ENCODE assay signal across 8 mouse cellular contexts in genomic region chr4:49626973-49627372, GRCm38 (mm10). TPM values are rescaled to one million over a fixed set of nuclear protein-coding genes. Genes with fewer than 3 reads are reported as not detected.
DNase-seq lines count a peak whose midpoint lies in the region; ATAC-seq and TF ChIP-seq lines count a peak whose summit lies in the region.

No protein-coding gene starts in this region.

- no peak overlapping the region for H3K4me3 ChIP-seq in forebrain, postnatal 0 days (ENCODE audit: low read depth, low read length)
- H3K4me3 ChIP-seq in forebrain, embryonic 16.5 days (replicated peaks; ENCODE audit: low read length) = no peak overlapping the region

- TF ChIP-seq CTCF in forebrain, postnatal 0 days (IDR thresholded peaks at IDR 0.05; ENCODE audit: low read depth) = peak; percentile 89

- DNase-seq in forebrain, postnatal 0 days = peak; percentile 90
- peak; percentile 82 for DNase-seq in ZHBTc4 (ENCODE audit: low read depth, low spot score)
- peak; percentile 77 for DNase-seq in heart, adult 8-10 months (ENCODE audit: low spot score)
- peak; percentile 61 to 90 for DNase-seq in layer of hippocampus, postnatal 25 days (ENCODE audit: extremely low spot score in 1 of 2, low spot score in 1 of 2)
- DNase-seq in spleen, postnatal 14 days (ENCODE audit: low spot score in 2 of 2) = peak; percentile 33 to 63

- WGBS in forebrain, postnatal 0 days = 3% methylated on average over 3 of the region's 3 CpGs
- WGBS in forebrain, embryonic 16.5 days = 5% methylated on average over 3 of the region's 3 CpGs

- no peak overlapping the region for H3K4me2 ChIP-seq in forebrain, postnatal 0 days (ENCODE audit: low read depth)
- H3K4me2 ChIP-seq in forebrain, embryonic 16.5 days (ENCODE audit: low read length) = no peak overlapping the region

- no peaks in the 10 kb centered on the region for H3K36me3 ChIP-seq in forebrain, postnatal 0 days (ENCODE audit: insufficient read depth)
- no peaks in the 10 kb centered on the region for H3K36me3 ChIP-seq in forebrain, embryonic 16.5 days (ENCODE audit: control insufficient read depth, insufficient read depth)

- ATAC-seq in forebrain, postnatal 0 days = no peak
- ATAC-seq in forebrain, embryonic 16.5 days = no peak
- ATAC-seq in common myeloid progenitor, adult 5-6 weeks (replicated peaks; ENCODE audit: low read depth, poor library complexity, severe bottlenecking) = peak; percentile 59
- peak; percentile 66 for ATAC-seq in megakaryocyte-erythroid progenitor cell, adult 5-6 weeks (replicated peaks; ENCODE audit: low FRiP score, low TSS enrichment, poor library complexity, severe bottlenecking)

- H3K4me1 ChIP-seq in forebrain, postnatal 0 days (ENCODE audit: insufficient read depth) = no peaks in the 10 kb centered on the region
- H3K4me1 ChIP-seq in forebrain, embryonic 16.5 days (replicated peaks; ENCODE audit: control insufficient read depth, insufficient read depth, low read length) = no peaks in the 10 kb centered on the region

- H3K9me3 ChIP-seq in forebrain, postnatal 0 days (ENCODE audit: low read length) = no peaks in the 10 kb centered on the region
- H3K9me3 ChIP-seq in forebrain, embryonic 16.5 days (ENCODE audit: control insufficient read depth, low read length) = no peaks in the 10 kb centered on the region

- H3K27me3 ChIP-seq in forebrain, postnatal 0 days (ENCODE audit: insufficient read depth, low read length) = no peaks in the 10 kb centered on the region
- no peaks in the 10 kb centered on the region for H3K27me3 ChIP-seq in forebrain, embryonic 16.5 days (replicated peaks; ENCODE audit: control insufficient read depth, insufficient read depth, low read length)

- no peak overlapping the region for H3K9ac ChIP-seq in forebrain, postnatal 0 days
- no peak overlapping the region for H3K9ac ChIP-seq in forebrain, embryonic 16.5 days (replicated peaks; ENCODE audit: low read depth, low read length)

- H3K27ac ChIP-seq in forebrain, postnatal 0 days (ENCODE audit: low read depth, low read length) = no peak overlapping the region
- H3K27ac ChIP-seq in forebrain, embryonic 16.5 days (ENCODE audit: low read length) = no peak overlapping the region

RNA-seq across cellular contexts. Expression of gene Rnf20, which starts 4.8 kb away (rescaled TPM):
- total RNA-seq in forebrain, postnatal 0 days (2014; rRNA removed) = 76.9 and 79.1 TPM in 2 replicates
- 35.6 and 44.1 TPM in 2 replicates for polyA plus RNA-seq in forebrain, postnatal 0 days (2015; fragmentation: Nextera tagmentation; extraction: Ambion mirVana)
- polyA plus RNA-seq in forebrain, embryonic 16.5 days (2015; fragmentation: Nextera tagmentation; extraction: Ambion mirVana) = 57.9 and 61.5 TPM in 2 replicates
- total RNA-seq in common myeloid progenitor, adult 5-6 weeks (2017) = 111 and 139 TPM in 2 replicates
- 10 to 100 TPM; 36.7 to 42.5 (median 38.9) TPM for total RNA-seq in heart, adult 8-10 months (2022)
- total RNA-seq in layer of hippocampus, postnatal 25 days (2021) = 10 to 100 TPM; 60.5 to 73.3 TPM
- 62.2 and 66.1 TPM in 2 replicates for total RNA-seq in megakaryocyte-erythroid progenitor cell, adult 5-6 weeks (2014; fragmentation: Nextera tagmentation)
- 153 and 170 TPM in 2 replicates for total RNA-seq in megakaryocyte-erythroid progenitor cell, adult 5-6 weeks (2017)

RNA-seq across cellular contexts. Expression of gene Tmem246, which starts 29.3 kb away (rescaled TPM):
- 93.2 and 98.3 TPM in 2 replicates for total RNA-seq in forebrain, postnatal 0 days (2014; rRNA removed)
- polyA plus RNA-seq in forebrain, postnatal 0 days (2015; fragmentation: Nextera tagmentation; extraction: Ambion mirVana) = 101 and 119 TPM in 2 replicates
- polyA plus RNA-seq in forebrain, embryonic 16.5 days (2015; fragmentation: Nextera tagmentation; extraction: Ambion mirVana) = 56.3 and 72.7 TPM in 2 replicates
- total RNA-seq in common myeloid progenitor, adult 5-6 weeks (2017) = 1.0 and 1.7 TPM in 2 replicates
- total RNA-seq in heart, adult 8-10 months (2022) = 10 to 100 TPM; 57.7 to 59.8 (median 58.4) TPM
- 10 to 100 TPM; 66.0 to 75.9 TPM for total RNA-seq in layer of hippocampus, postnatal 25 days (2021)
- 1.7 and 2.1 TPM in 2 replicates for total RNA-seq in megakaryocyte-erythroid progenitor cell, adult 5-6 weeks (2014; fragmentation: Nextera tagmentation)
- total RNA-seq in megakaryocyte-erythroid progenitor cell, adult 5-6 weeks (2017) = 3.0 and 3.3 TPM in 2 replicates

RNA-seq across cellular contexts. Expression of gene Ppp3r2, which starts 54.9 kb away (rescaled TPM):
- total RNA-seq in forebrain, postnatal 0 days (2014; rRNA removed) = 0.46 and 0.90 TPM in 2 replicates
- polyA plus RNA-seq in forebrain, postnatal 0 days (2015; fragmentation: Nextera tagmentation; extraction: Ambion mirVana) = 0.18 and 0.19 TPM in 2 replicates
- 0.10 and 0.39 TPM in 2 replicates for polyA plus RNA-seq in forebrain, embryonic 16.5 days (2015; fragmentation: Nextera tagmentation; extraction: Ambion mirVana)
- total RNA-seq in common myeloid progenitor, adult 5-6 weeks (2017) = not detected in 2 replicates
- not detected for total RNA-seq in heart, adult 8-10 months (2022)
- total RNA-seq in layer of hippocampus, postnatal 25 days (2021) = 1 to 10 TPM in 1 of 2 experiments, under 1 TPM in 1; 0.32 to 1.1 TPM
- not detected in 2 replicates for total RNA-seq in megakaryocyte-erythroid progenitor cell, adult 5-6 weeks (2014; fragmentation: Nextera tagmentation)
- not detected in 2 replicates for total RNA-seq in megakaryocyte-erythroid progenitor cell, adult 5-6 weeks (2017)

Comparison
In these comparisons a context has a peak if more than half of its experiments do, and no peak if none do; other contexts are left out.
1. ATAC-seq: peak in common myeloid progenitor, adult 5-6 weeks (single experiment) and megakaryocyte-erythroid progenitor cell, adult 5-6 weeks (single experiment); none in forebrain, postnatal 0 days (single experiment) and forebrain, embryonic 16.5 days (single experiment).
2. RNA of gene Tmem246, which starts 29.3 kb away (total RNA-seq): 93.2 to 98.3 TPM in forebrain, postnatal 0 days, 66.0 to 75.9 TPM in layer of hippocampus, postnatal 25 days and 57.7 to 59.8 TPM in heart, adult 8-10 months; 1.7 to 3.3 TPM in megakaryocyte-erythroid progenitor cell, adult 5-6 weeks and 1.0 to 1.7 TPM in common myeloid progenitor, adult 5-6 weeks; every median in the first group is over 10 times any median in the second.
3. Peak in every context shown above with its lines, with median percentiles within 50 percentile points of each other: DNase-seq.